In the genomic region with DNA sequence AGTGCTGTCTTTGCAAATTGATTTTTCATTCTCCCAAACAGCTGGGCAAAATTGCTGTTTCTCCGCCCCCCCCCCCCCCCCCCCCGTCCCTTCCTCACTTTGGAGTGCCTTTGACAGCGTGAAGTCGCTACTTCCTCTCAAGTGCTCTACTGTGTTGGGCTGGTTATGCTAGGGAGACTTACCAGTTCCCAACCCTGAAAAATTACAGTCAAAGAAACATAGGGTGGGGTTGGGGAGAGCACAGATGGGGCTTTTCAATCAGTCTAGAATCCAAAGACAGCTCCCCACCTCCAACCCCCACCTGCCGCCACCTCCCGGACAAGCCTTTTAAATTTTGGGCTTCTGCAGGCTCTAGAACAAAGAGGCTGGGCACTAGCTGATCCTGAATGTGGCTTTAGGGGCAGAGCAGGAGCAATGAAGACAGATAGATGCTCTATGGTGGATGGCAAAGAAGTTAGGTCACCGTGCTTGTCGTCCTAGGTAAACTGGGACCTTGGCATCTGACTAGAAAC, we compare ENCODE assay signal across 8 mouse cellular contexts. TPM values are rescaled to one million over a fixed set of nuclear protein-coding genes. Genes with fewer than 3 reads are reported as not detected.
DNase-seq lines count a peak whose midpoint lies in the region; ATAC-seq and TF ChIP-seq lines count a peak whose summit lies in the region.

No protein-coding gene starts in this region.

- peak overlapping the region; percentile 99 for H3K4me2 ChIP-seq in lung, postnatal 0 days (replicated peaks; ENCODE audit: low read depth, low read length)
- H3K4me2 ChIP-seq in heart, embryonic 16.5 days (ENCODE audit: low read depth, low read length) = peak overlapping the region; percentile 97

- H3K4me3 ChIP-seq in lung, postnatal 0 days (ENCODE audit: low read depth, low read length) = peak overlapping the region; percentile 64
- H3K4me3 ChIP-seq in heart, embryonic 16.5 days (ENCODE audit: low read length) = peak overlapping the region; percentile 73

- peak; percentile 64 for DNase-seq in lung, postnatal 0 days (ENCODE audit: low spot score)
- no peak for DNase-seq in lung, postnatal 14 days
- peak; percentile 40 to 42 for DNase-seq in cerebellum, adult 18-20 months
- DNase-seq in lung, postnatal 10 days = peak; percentile 8
- DNase-seq in yolk sac, embryonic 10.5 days (ENCODE audit: low spot score) = no peak
- no peak for DNase-seq in left cerebral cortex, postnatal 10 days (ENCODE audit: extremely low spot score in 1 of 2, low spot score in 2 of 2)
- no peak for DNase-seq in gastrocnemius, postnatal 25 days

- WGBS in lung, postnatal 0 days = 6% methylated on average over 6 of the region's 8 CpGs
- 10% methylated on average over 6 of the region's 8 CpGs for WGBS in heart, embryonic 16.5 days

- ATAC-seq in lung, postnatal 0 days = peak; percentile 63
- 0 out of 2 replicates have a peak, but pooled peaks have one; percentile 25 for ATAC-seq in heart, embryonic 16.5 days (replicated peaks; ENCODE audit: extremely low read depth, insufficient read depth, low FRiP score)

- TF ChIP-seq EP300 in lung, postnatal 0 days (IDR thresholded peaks at IDR 0.05) = no peak

- no peaks in the 10 kb centered on the region for H3K27me3 ChIP-seq in lung, postnatal 0 days (replicated peaks; ENCODE audit: insufficient read depth, low read length)
- H3K27me3 ChIP-seq in heart, embryonic 16.5 days (ENCODE audit: control insufficient read depth, insufficient read depth, low read length) = 0 out of 2 replicates have a peak, but pooled peaks cover 10% of the 10 kb centered on the region

- H3K9me3 ChIP-seq in lung, postnatal 0 days (ENCODE audit: low read length) = no peaks in the 10 kb centered on the region
- no peaks in the 10 kb centered on the region for H3K9me3 ChIP-seq in heart, embryonic 16.5 days (replicated peaks; ENCODE audit: control insufficient read depth, low read length)

- no peak overlapping the region for H3K9ac ChIP-seq in lung, postnatal 0 days (replicated peaks; ENCODE audit: low read depth)
- H3K9ac ChIP-seq in heart, embryonic 16.5 days (ENCODE audit: low read length) = peak overlapping the region; percentile 79

- peak overlapping the region; percentile 52 for H3K27ac ChIP-seq in lung, postnatal 0 days (ENCODE audit: low read length)
- H3K27ac ChIP-seq in heart, embryonic 16.5 days (ENCODE audit: low read length) = no peak overlapping the region

- H3K4me1 ChIP-seq in lung, postnatal 0 days (ENCODE audit: insufficient read depth, low read depth, low read length) = 0 out of 2 replicates have a peak, but pooled peaks cover 5% of the 10 kb centered on the region
- H3K4me1 ChIP-seq in heart, embryonic 16.5 days (ENCODE audit: control insufficient read depth, insufficient read depth, low read length) = peaks cover 5% of the 10 kb centered on the region; the same call in 1 of the 2 replicates

- TF ChIP-seq CTCF in lung, postnatal 0 days (IDR thresholded peaks at IDR 0.05) = no peak

- intact Hi-C loops in left cerebral cortex, postnatal 10 days (cut with DNase I) = no loop called here

- no peaks in the 10 kb centered on the region for H3K36me3 ChIP-seq in lung, postnatal 0 days (ENCODE audit: insufficient read depth, low read length)
- no peaks in the 10 kb centered on the region for H3K36me3 ChIP-seq in heart, embryonic 16.5 days (ENCODE audit: control insufficient read depth, insufficient read depth)

RNA-seq across cellular contexts. Expression of a gene that starts 46.6 kb away (rescaled TPM):
- polyA plus RNA-seq in lung, postnatal 0 days (2015; fragmentation: Nextera tagmentation; extraction: Ambion mirVana) = 18.7 and 20.0 TPM in 2 replicates
- 8.7 and 10.1 TPM in 2 replicates for polyA plus RNA-seq in heart, embryonic 16.5 days (2015; fragmentation: Nextera tagmentation; extraction: Ambion mirVana)
- total RNA-seq in left cerebral cortex, postnatal 10 days (2021) = 100 to 1,000 TPM; 186 to 212 TPM
- 1 to 10 TPM; 2.7 to 3.3 TPM for total RNA-seq in gastrocnemius, postnatal 25 days (2021)

Comparison
In these comparisons a context has a peak if more than half of its experiments do, and no peak if none do; other contexts are left out.
1. DNase-seq: peak in lung, postnatal 0 days (single experiment), cerebellum, adult 18-20 months (2 of 2) and lung, postnatal 10 days (single experiment); none in lung, postnatal 14 days (single experiment), yolk sac, embryonic 10.5 days (single experiment), left cerebral cortex, postnatal 10 days (0 of 2) and gastrocnemius, postnatal 25 days (single experiment).
2. RNA of a gene that starts 46.6 kb away (total RNA-seq): 186 to 212 TPM in left cerebral cortex, postnatal 10 days; 2.7 to 3.3 TPM in gastrocnemius, postnatal 25 days; every median in the first group is over 10 times any median in the second.